Mouse (Mus musculus): ENCODE data around the gene Dhrs11. TPM values are rescaled to one million over a fixed set of nuclear protein-coding genes. Genes with fewer than 3 reads are reported as not detected.

Dhrs11 gene
- polyA plus RNA-seq (2012; fragmentation: generic; extraction: Trizol) = 10 to 100 TPM in 1 of 2 experiments, 1 to 10 TPM in 1; 9.2 to 21.6 TPM

DNA sequence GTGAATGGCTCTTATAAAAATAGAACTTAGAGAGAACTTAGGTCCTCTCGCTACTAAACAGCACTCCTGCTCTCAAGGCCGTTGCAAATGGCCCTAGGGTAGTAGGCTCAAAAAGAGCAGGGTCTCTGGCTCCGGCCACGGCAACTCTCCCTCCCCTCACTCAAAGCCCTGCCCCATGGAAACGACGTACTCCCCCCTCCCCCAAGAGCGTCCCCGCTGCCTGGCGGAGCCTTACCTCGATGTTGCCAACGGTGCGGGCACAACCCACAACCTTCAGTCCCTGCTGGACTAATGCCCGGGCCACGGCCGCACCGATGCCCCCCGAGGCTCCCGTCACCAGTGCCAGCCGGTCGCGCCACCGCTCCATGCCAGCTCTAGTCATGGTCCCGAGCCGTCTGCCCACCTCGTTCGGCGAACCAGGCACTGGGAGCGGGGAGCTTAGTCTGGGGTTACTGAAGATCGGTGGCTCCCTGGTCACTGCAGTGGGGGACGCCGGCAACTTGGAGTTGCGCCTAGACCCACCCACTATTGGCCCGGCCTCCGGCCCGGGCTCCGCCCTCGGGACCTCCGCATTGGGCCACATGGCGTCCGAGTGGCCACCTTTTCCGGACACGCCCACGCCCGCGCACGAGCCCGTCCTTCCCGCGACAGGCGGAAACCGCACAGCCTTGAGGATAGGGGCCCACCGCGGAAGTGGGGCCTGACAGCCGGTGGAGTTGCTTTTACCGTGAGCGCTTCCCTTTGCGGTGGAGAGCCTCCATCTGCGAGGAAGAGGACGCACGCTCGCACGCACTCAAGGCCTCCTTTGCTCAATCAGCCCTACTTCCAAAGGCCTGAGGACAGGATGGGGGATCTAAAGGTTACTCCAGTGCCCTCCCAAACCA, at the start of gene Dhrs11:
Gene Dhrs11 (minus strand): TSS at position 479 of the 884 bp plus-strand sequence.

GRCm38 (mm10) chr11:84870337-84871043, 41.7 kb upstream of the Dhrs11 start, which contains the start of gene Ggnbp2:
Gene Ggnbp2, minus strand, starts transcription at chr11:84870817.

GRCm38 (mm10) chr11:84818961-84819692, 9.7 kb downstream of the Dhrs11 start, which contains the start of gene Mrm1:
Gene Mrm1, minus strand, starts transcription at chr11:84819515.

Other genes starting within 250 kb of the Dhrs11 start
- 10 to 100 TPM in 1 of 2 experiments, 1 to 10 TPM in 1; 7.4 to 16.0 TPM for gene Mrm1, start 9.5 kb downstream of the Dhrs11 start, polyA plus RNA-seq (2012; fragmentation: generic; extraction: Trizol)
- gene Ggnbp2, start 41.8 kb upstream of the Dhrs11 start, polyA plus RNA-seq (2012; fragmentation: generic; extraction: Trizol) = 10 to 100 TPM in 1 of 2 experiments, 1 to 10 TPM in 1; 9.4 to 33.0 TPM
- gene Myo19, start 51.2 kb upstream of the Dhrs11 start, polyA plus RNA-seq (2012; fragmentation: generic; extraction: Trizol) = 1 to 10 TPM; 2.0 to 5.5 TPM
- 1 to 10 TPM in 1 of 2 experiments, under 1 TPM in 1; 0.32 to 1.5 TPM for gene Pigw, start 51.3 kb upstream of the Dhrs11 start, polyA plus RNA-seq (2012; fragmentation: generic; extraction: Trizol)
- 10 to 100 TPM; 27.1 to 32.4 TPM for gene Znhit3, start 87.4 kb upstream of the Dhrs11 start, polyA plus RNA-seq (2012; fragmentation: generic; extraction: Trizol)
- gene Car4, start 128.8 kb upstream of the Dhrs11 start, polyA plus RNA-seq (2012; fragmentation: generic; extraction: Trizol) = not detected